Mouse (Mus musculus): ENCODE data around the gene Pnkd. TPM values are rescaled to one million over a fixed set of nuclear protein-coding genes. Genes with fewer than 3 reads are reported as not detected.
A peak's percentile ranks its signal among the peaks of the same experiment; 100 is the strongest.

Pnkd gene
- total and polyA plus RNA-seq, 3 experiments: 45.5 to 318 (median 154) TPM

- in situ Hi-C loops (cut with MboI; ENCODE audit: low pct_ligation_motif_present, low pct_unique_long_range_greater_than_20kb, low sequenced_read_pairs) (no loop called here), dilution Hi-C loops (cut with MboI; ENCODE audit: extremely low pct_ligation_motif_present, extremely low pct_unique_long_range_greater_than_20kb, low sequenced_read_pairs) (no loop called here)
- H3K4me1 ChIP-seq (ENCODE audit: control insufficient read depth in 1 of 2, insufficient read depth in 2 of 2): peaks cover 11 to 39% of the 10 kb centered on the region in 2 experiments
Observed at GRCm38 (mm10) chr1:74256782-74257181, 27.9 kb upstream of the Pnkd start.

GRCm38 (mm10) chr1:74262510-74262909 lies 22.2 kb upstream of the Pnkd start:
- dilution Hi-C loops (cut with MboI; ENCODE audit: extremely low pct_ligation_motif_present, extremely low pct_unique_long_range_greater_than_20kb, low sequenced_read_pairs): no loop called here
- H3K36me3 ChIP-seq (replicated peaks in 1 of 2; ENCODE audit: control insufficient read depth in 1 of 2, insufficient read depth in 1 of 2, low read length in 1 of 2): peaks cover 70 to 90% of the 10 kb centered on the region in 2 experiments
- no peak overlapping the region; the same call in 1 of the 2 replicates for H3K27ac ChIP-seq (ENCODE audit: insufficient read depth, low read depth)
- H3K27me3 ChIP-seq (replicated peaks): no peaks in the 10 kb centered on the region
- DNase-seq (ENCODE audit: extremely low read depth): no peak
- H3K9ac ChIP-seq (ENCODE audit: insufficient read depth, low read depth): no peak overlapping the region
- H3K79me2 ChIP-seq (replicated peaks; ENCODE audit: control insufficient read depth, extremely low read depth, insufficient read depth, poor library complexity, severe bottlenecking): peaks cover 22% of the 10 kb centered on the region
- H3K4me3 ChIP-seq (replicated peaks in 1 of 3; ENCODE audit: low read depth in 2 of 3, low read length in 2 of 3, poor library complexity in 1 of 3): no peak overlapping the region
- in situ Hi-C loops (cut with MboI; ENCODE audit: low pct_ligation_motif_present, low pct_unique_long_range_greater_than_20kb, low sequenced_read_pairs): no loop called here
- TF ChIP-seq MAFK (IDR thresholded peaks at IDR 0.05; ENCODE audit: insufficient replicate concordance, low read length) (no peak), CHD2 (IDR thresholded peaks at IDR 0.05; ENCODE audit: low read length) (no peak), CHD1 (IDR thresholded peaks at IDR 0.05; ENCODE audit: low read depth, low read length) (no peak)
- no peak overlapping the region for H3K4me2 ChIP-seq (ENCODE audit: insufficient read depth, low read depth, poor library complexity, severe bottlenecking)
- no peaks in the 10 kb centered on the region for H3K9me3 ChIP-seq (replicated peaks; ENCODE audit: low read length)
- H3K4me1 ChIP-seq (ENCODE audit: control insufficient read depth in 1 of 2, insufficient read depth in 2 of 2): peaks cover 8 to 23% of the 10 kb centered on the region in 2 experiments

More at GRCm38 (mm10) chr1:74256782-74257181, 27.9 kb upstream of the Pnkd start:
- Histone ChIP-seq H3K9ac (ENCODE audit: insufficient read depth, low read depth) (no peak overlapping the region), H3K9me3 (replicated peaks; ENCODE audit: low read length) (no peaks in the 10 kb centered on the region), H3K79me2 (replicated peaks; ENCODE audit: control insufficient read depth, extremely low read depth, insufficient read depth, poor library complexity, severe bottlenecking) (peaks cover 38% of the 10 kb centered on the region), H3K27ac (ENCODE audit: insufficient read depth, low read depth) (peak overlapping the region; percentile 17; the same call in 1 of the 2 replicates), H3K4me2 (ENCODE audit: insufficient read depth, low read depth, poor library complexity, severe bottlenecking) (no peak overlapping the region), H3K27me3 (replicated peaks) (no peaks in the 10 kb centered on the region), H3K4me3 (replicated peaks in 1 of 3; ENCODE audit: low read depth in 2 of 3, low read length in 2 of 3, poor library complexity in 1 of 3) (no peak overlapping the region), H3K36me3 (replicated peaks in 1 of 2; ENCODE audit: control insufficient read depth in 1 of 2, insufficient read depth in 1 of 2, low read length in 1 of 2) (peaks cover 62 to 88% of the 10 kb centered on the region in 2 experiments)
- no peak for TF ChIP-seq MAZ (IDR thresholded peaks at IDR 0.05; ENCODE audit: low read depth, low read length)
- TF ChIP-seq CHD2 (IDR thresholded peaks at IDR 0.05; ENCODE audit: low read length): no peak
- TF ChIP-seq CHD1 (IDR thresholded peaks at IDR 0.05; ENCODE audit: low read depth, low read length): no peak
- TF ChIP-seq NRF1 (IDR thresholded peaks at IDR 0.05; ENCODE audit: low read depth, low read length): no peak
- TF ChIP-seq USF2 (conservative IDR thresholded peaks at IDR 0.05; ENCODE audit: low read depth, low read length): no peak
- TF ChIP-seq NELFE (IDR thresholded peaks at IDR 0.05; ENCODE audit: low read depth, low read length): no peak
- TF ChIP-seq PAX5 (IDR thresholded peaks at IDR 0.05; ENCODE audit: low read length): no peak
- TF ChIP-seq ZNF384 (IDR thresholded peaks at IDR 0.05; ENCODE audit: low read depth, low read length): no peak
- TF ChIP-seq ZC3H11A (IDR thresholded peaks at IDR 0.05; ENCODE audit: low read depth, low read length): no peak
- TF ChIP-seq MAFK (IDR thresholded peaks at IDR 0.05; ENCODE audit: insufficient replicate concordance, low read length): no peak
- TF ChIP-seq JUN (IDR thresholded peaks at IDR 0.05; ENCODE audit: insufficient read depth, low read depth, low read length): no peak
- no peak for TF ChIP-seq E2F4 (IDR thresholded peaks at IDR 0.05; ENCODE audit: insufficient replicate concordance, low read depth, low read length)
- TF ChIP-seq BHLHE40 (IDR thresholded peaks at IDR 0.05; ENCODE audit: low read depth, low read length): no peak
- no peak for TF ChIP-seq POLR2A (IDR thresholded peaks at IDR 0.05; ENCODE audit: low read depth, low read length)
- DNase-seq (ENCODE audit: extremely low read depth): no peak
